Mouse (Mus musculus): ENCODE measurements around the gene Arl5a. TPM values are rescaled to one million over a fixed set of nuclear protein-coding genes. Genes with fewer than 3 reads are reported as not detected.

Gene Arl5a
- total and polyA plus RNA-seq, 2 experiments, result 18.3 to 76.1 TPM

GRCm38 (mm10) chr2:52390415-52390975, 34.2 kb downstream of the Arl5a start:
- no peak overlapping the region for H3K27ac ChIP-seq (replicated peaks; ENCODE audit: insufficient read depth, low read depth, low read length)
- H3K79me2 ChIP-seq (ENCODE audit: control insufficient read depth, insufficient read depth, low read length), result no peaks in the 10 kb centered on the region
- no peaks in the 10 kb centered on the region for H3K36me3 ChIP-seq (ENCODE audit: control insufficient read depth, insufficient read depth, low read length)
- no peak overlapping the region for H3K9ac ChIP-seq (ENCODE audit: low read depth, low read length)
- H3K4me1 ChIP-seq (ENCODE audit: control insufficient read depth, insufficient read depth, low read length), result no peaks in the 10 kb centered on the region
- no peak for TF ChIP-seq CTCF (IDR thresholded peaks at IDR 0.05; ENCODE audit: low read depth, low read length)
- TF ChIP-seq POLR2A (IDR thresholded peaks at IDR 0.05; ENCODE audit: extremely low read depth, insufficient read depth, low read length), result no peak
- H3K4me3 ChIP-seq (ENCODE audit: insufficient read depth, low read depth, low read length), result no peak overlapping the region
- DNase-seq (ENCODE audit: extremely low read depth, low read depth, low spot score), result peak; percentile 35
- H3K27me3 ChIP-seq (ENCODE audit: control insufficient read depth, insufficient read depth, low read length), result no peaks in the 10 kb centered on the region
- WGBS, result 86% methylated on average over 2 of the region's 2 CpGs

- Histone ChIP-seq H3K36me3 (ENCODE audit: control insufficient read depth, insufficient read depth, low read length) (no peaks in the 10 kb centered on the region), H3K4me1 (ENCODE audit: control insufficient read depth, insufficient read depth, low read length) (no peaks in the 10 kb centered on the region), H3K27me3 (ENCODE audit: control insufficient read depth, insufficient read depth, low read length) (no peaks in the 10 kb centered on the region), H3K27ac (replicated peaks; ENCODE audit: insufficient read depth, low read depth, low read length) (no peak overlapping the region), H3K4me3 (ENCODE audit: insufficient read depth, low read depth, low read length) (no peak overlapping the region), H3K79me2 (ENCODE audit: control insufficient read depth, insufficient read depth, low read length) (no peaks in the 10 kb centered on the region), H3K9ac (ENCODE audit: low read depth, low read length) (no peak overlapping the region)
- no peak for DNase-seq (ENCODE audit: extremely low read depth, low read depth, low spot score)
- 88% methylated on average over 3 of the region's 3 CpGs for WGBS
- TF ChIP-seq CTCF (IDR thresholded peaks at IDR 0.05; ENCODE audit: low read depth, low read length) (no peak), POLR2A (IDR thresholded peaks at IDR 0.05; ENCODE audit: extremely low read depth, insufficient read depth, low read length) (no peak)
Measured at GRCm38 (mm10) chr2:52389975-52390374, 34.7 kb downstream of the Arl5a start.

GRCm38 (mm10) chr2:52386451-52386850, 38.2 kb downstream of the Arl5a start:
- TF ChIP-seq POLR2A (IDR thresholded peaks at IDR 0.05; ENCODE audit: extremely low read depth, insufficient read depth, low read length) (no peak), CTCF (IDR thresholded peaks at IDR 0.05; ENCODE audit: low read depth, low read length) (no peak)
- 49% methylated on average over 6 of the region's 6 CpGs for WGBS
- peak; percentile 61 for DNase-seq (ENCODE audit: extremely low read depth, low read depth, low spot score)
- Histone ChIP-seq H3K4me1 (ENCODE audit: control insufficient read depth, insufficient read depth, low read length) (no peaks in the 10 kb centered on the region), H3K9ac (ENCODE audit: low read depth, low read length) (no peak overlapping the region), H3K36me3 (ENCODE audit: control insufficient read depth, insufficient read depth, low read length) (no peaks in the 10 kb centered on the region), H3K4me3 (ENCODE audit: insufficient read depth, low read depth, low read length) (no peak overlapping the region), H3K27me3 (ENCODE audit: control insufficient read depth, insufficient read depth, low read length) (no peaks in the 10 kb centered on the region), H3K79me2 (ENCODE audit: control insufficient read depth, insufficient read depth, low read length) (no peaks in the 10 kb centered on the region), H3K27ac (replicated peaks; ENCODE audit: insufficient read depth, low read depth, low read length) (no peak overlapping the region)

GRCm38 (mm10) chr2:52386037-52386436, 38.7 kb downstream of the Arl5a start:
- Histone ChIP-seq H3K4me1 (ENCODE audit: control insufficient read depth, insufficient read depth, low read length) (no peaks in the 10 kb centered on the region), H3K9ac (ENCODE audit: low read depth, low read length) (no peak overlapping the region), H3K27me3 (ENCODE audit: control insufficient read depth, insufficient read depth, low read length) (no peaks in the 10 kb centered on the region), H3K27ac (replicated peaks; ENCODE audit: insufficient read depth, low read depth, low read length) (no peak overlapping the region), H3K79me2 (ENCODE audit: control insufficient read depth, insufficient read depth, low read length) (no peaks in the 10 kb centered on the region), H3K4me3 (ENCODE audit: insufficient read depth, low read depth, low read length) (no peak overlapping the region), H3K36me3 (ENCODE audit: control insufficient read depth, insufficient read depth, low read length) (no peaks in the 10 kb centered on the region)
- TF ChIP-seq CTCF (IDR thresholded peaks at IDR 0.05; ENCODE audit: low read depth, low read length), result no peak
- no peak for TF ChIP-seq POLR2A (IDR thresholded peaks at IDR 0.05; ENCODE audit: extremely low read depth, insufficient read depth, low read length)
- 50% methylated on average over 7 of the region's 7 CpGs for WGBS
- no peak for DNase-seq (ENCODE audit: extremely low read depth, low read depth, low spot score)

- Histone ChIP-seq H3K36me3 (ENCODE audit: control insufficient read depth, insufficient read depth, low read length) (no peaks in the 10 kb centered on the region), H3K9ac (ENCODE audit: low read depth, low read length) (no peak overlapping the region), H3K4me1 (ENCODE audit: control insufficient read depth, insufficient read depth, low read length) (peaks cover 10% of the 10 kb centered on the region), H3K27ac (replicated peaks; ENCODE audit: insufficient read depth, low read depth, low read length) (no peak overlapping the region), H3K27me3 (ENCODE audit: control insufficient read depth, insufficient read depth, low read length) (no peaks in the 10 kb centered on the region), H3K4me3 (ENCODE audit: insufficient read depth, low read depth, low read length) (peak overlapping the region; percentile 32; the same call in 1 of the 2 replicates), H3K79me2 (ENCODE audit: control insufficient read depth, insufficient read depth, low read length) (no peaks in the 10 kb centered on the region)
- TF ChIP-seq CTCF (IDR thresholded peaks at IDR 0.05; ENCODE audit: low read depth, low read length) (no peak), POLR2A (IDR thresholded peaks at IDR 0.05; ENCODE audit: extremely low read depth, insufficient read depth, low read length) (no peak)
- 65% methylated on average over 10 of the region's 10 CpGs for WGBS
- DNase-seq (ENCODE audit: extremely low read depth, low read depth, low spot score), result no peak
Measured at GRCm38 (mm10) chr2:52378848-52379261, 45.8 kb downstream of the Arl5a start.

- 61% methylated on average over 7 of the region's 7 CpGs for WGBS
Measured at GRCm38 (mm10) chr2:52378448-52378804, 46.3 kb downstream of the Arl5a start, which contains the start of gene Neb. Neb (minus strand) TSS chr2:52378474.

More at GRCm38 (mm10) chr2:52378448-52378804, 46.3 kb downstream of the Arl5a start, which contains the start of gene Neb:
- no peaks in the 10 kb centered on the region for H3K27me3 ChIP-seq (ENCODE audit: control insufficient read depth, insufficient read depth, low read length)
- H3K79me2 ChIP-seq (ENCODE audit: control insufficient read depth, insufficient read depth, low read length), result no peaks in the 10 kb centered on the region
- peak within 1 kb of the TSS; percentile 53 for H3K27ac ChIP-seq (replicated peaks; ENCODE audit: insufficient read depth, low read depth, low read length)
- H3K4me3 ChIP-seq (ENCODE audit: insufficient read depth, low read depth, low read length), result peak within 1 kb of the TSS; percentile 48
- peak within 1 kb of the TSS; percentile 50 for H3K9ac ChIP-seq (ENCODE audit: low read depth, low read length)
- peaks cover 10% of the 10 kb centered on the region for H3K4me1 ChIP-seq (ENCODE audit: control insufficient read depth, insufficient read depth, low read length)
- H3K36me3 ChIP-seq (ENCODE audit: control insufficient read depth, insufficient read depth, low read length), result no peaks in the 10 kb centered on the region
- TF ChIP-seq CTCF (IDR thresholded peaks at IDR 0.05; ENCODE audit: low read depth, low read length) (no peak), POLR2A (IDR thresholded peaks at IDR 0.05; ENCODE audit: extremely low read depth, insufficient read depth, low read length) (0 out of 2 replicates have a peak, but pooled peaks have one; percentile 38)
- peak; percentile 83 for DNase-seq (ENCODE audit: extremely low read depth, low read depth, low spot score)
